Mouse (Mus musculus): ENCODE measurements around the gene Rpl31. TPM values are rescaled to one million over a fixed set of nuclear protein-coding genes. Genes with fewer than 3 reads are reported as not detected.

Rpl31 gene
- polyA plus RNA-seq, 1 experiment = 1,915 TPM

- Histone ChIP-seq H3K79me3 (ENCODE audit: low read depth) (no peaks in the 10 kb centered on the region), H3K79me2 (ENCODE audit: control insufficient read depth, insufficient read depth) (no peaks in the 10 kb centered on the region), H3K4me3 (ENCODE audit: insufficient read depth, poor library complexity, severe bottlenecking) (no peak overlapping the region), H3K36me3 (ENCODE audit: control insufficient read depth, insufficient read depth) (no peaks in the 10 kb centered on the region), H3K27me3 (ENCODE audit: control insufficient read depth, insufficient read depth, insufficient read length) (peaks cover 4% of the 10 kb centered on the region), H3ac (ENCODE audit: control insufficient read depth, insufficient read length, low read depth) (no peak overlapping the region)
- TF ChIP-seq CTCF (IDR thresholded peaks at IDR 0.05; ENCODE audit: control insufficient read depth, insufficient read depth, insufficient read length) = no peak
- no peak for TF ChIP-seq MAX (IDR thresholded peaks at IDR 0.05)
- TF ChIP-seq CEBPB (IDR thresholded peaks at IDR 0.05; ENCODE audit: low read depth) = no peak
- no peak for TF ChIP-seq USF1 (IDR thresholded peaks at IDR 0.05; ENCODE audit: low read depth)
- TF ChIP-seq MYOG (IDR thresholded peaks at IDR 0.05; ENCODE audit: control insufficient read depth, extremely low read depth, insufficient read length) = no peak
- TF ChIP-seq MYOD1 (IDR thresholded peaks at IDR 0.05; ENCODE audit: control insufficient read depth, insufficient read length, low read depth) = no peak
- TF ChIP-seq FOSL1 (IDR thresholded peaks at IDR 0.05; ENCODE audit: insufficient read depth, low read length, poor library complexity, severe bottlenecking) = no peak
Observed at GRCm38 (mm10) chr1:39339455-39339854, 28.2 kb upstream of the Rpl31 start.

GRCm38 (mm10) chr1:39340156-39340555, 27.5 kb upstream of the Rpl31 start:
- Histone ChIP-seq H3K36me3 (ENCODE audit: control insufficient read depth, insufficient read depth) (no peaks in the 10 kb centered on the region), H3K4me3 (ENCODE audit: insufficient read depth, poor library complexity, severe bottlenecking) (no peak overlapping the region), H3K79me2 (ENCODE audit: control insufficient read depth, insufficient read depth) (no peaks in the 10 kb centered on the region), H3ac (ENCODE audit: control insufficient read depth, insufficient read length, low read depth) (no peak overlapping the region), H3K79me3 (ENCODE audit: low read depth) (no peaks in the 10 kb centered on the region), H3K27me3 (ENCODE audit: control insufficient read depth, insufficient read depth, insufficient read length) (peaks cover 4% of the 10 kb centered on the region)
- TF ChIP-seq CTCF (IDR thresholded peaks at IDR 0.05; ENCODE audit: control insufficient read depth, insufficient read depth, insufficient read length) (no peak), MYOG (IDR thresholded peaks at IDR 0.05; ENCODE audit: control insufficient read depth, extremely low read depth, insufficient read length) (no peak), MAX (IDR thresholded peaks at IDR 0.05) (no peak), USF1 (IDR thresholded peaks at IDR 0.05; ENCODE audit: low read depth) (no peak), MYOD1 (IDR thresholded peaks at IDR 0.05; ENCODE audit: control insufficient read depth, insufficient read length, low read depth) (no peak)

- H3K27me3 ChIP-seq (ENCODE audit: control insufficient read depth, insufficient read depth, insufficient read length) = no peaks in the 10 kb centered on the region
- H3K79me3 ChIP-seq (ENCODE audit: low read depth) = no peaks in the 10 kb centered on the region
- no peak overlapping the region for H3ac ChIP-seq (ENCODE audit: control insufficient read depth, insufficient read length, low read depth)
- no peaks in the 10 kb centered on the region for H3K79me2 ChIP-seq (ENCODE audit: control insufficient read depth, insufficient read depth)
- H3K4me3 ChIP-seq (ENCODE audit: insufficient read depth, poor library complexity, severe bottlenecking) = no peak overlapping the region
- no peaks in the 10 kb centered on the region for H3K36me3 ChIP-seq (ENCODE audit: control insufficient read depth, insufficient read depth)
- peak; percentile 21 for TF ChIP-seq CTCF (IDR thresholded peaks at IDR 0.05; ENCODE audit: control insufficient read depth, insufficient read depth, insufficient read length)
- TF ChIP-seq FOSL1 (IDR thresholded peaks at IDR 0.05; ENCODE audit: insufficient read depth, low read length, poor library complexity, severe bottlenecking) = no peak
Observed at GRCm38 (mm10) chr1:39340647-39341046, 27.0 kb upstream of the Rpl31 start.

- Histone ChIP-seq H3K79me3 (ENCODE audit: low read depth) (no peaks in the 10 kb centered on the region), H3K79me2 (ENCODE audit: control insufficient read depth, insufficient read depth) (no peaks in the 10 kb centered on the region), H3K4me3 (ENCODE audit: insufficient read depth, poor library complexity, severe bottlenecking) (no peak overlapping the region), H3ac (ENCODE audit: control insufficient read depth, insufficient read length, low read depth) (no peak overlapping the region), H3K36me3 (ENCODE audit: control insufficient read depth, insufficient read depth) (no peaks in the 10 kb centered on the region), H3K27me3 (ENCODE audit: control insufficient read depth, insufficient read depth, insufficient read length) (no peaks in the 10 kb centered on the region)
- TF ChIP-seq MYOG (IDR thresholded peaks at IDR 0.05; ENCODE audit: control insufficient read depth, extremely low read depth, insufficient read length) (no peak), MAX (IDR thresholded peaks at IDR 0.05) (no peak), USF1 (IDR thresholded peaks at IDR 0.05; ENCODE audit: low read depth) (no peak), MYOD1 (IDR thresholded peaks at IDR 0.05; ENCODE audit: control insufficient read depth, insufficient read length, low read depth) (no peak)
Observed at GRCm38 (mm10) chr1:39341807-39342206, 25.8 kb upstream of the Rpl31 start.

- Histone ChIP-seq H3K79me2 (ENCODE audit: control insufficient read depth, insufficient read depth) (no peaks in the 10 kb centered on the region), H3K4me3 (ENCODE audit: insufficient read depth, poor library complexity, severe bottlenecking) (no peak overlapping the region), H3K36me3 (ENCODE audit: control insufficient read depth, insufficient read depth) (no peaks in the 10 kb centered on the region), H3K79me3 (ENCODE audit: low read depth) (no peaks in the 10 kb centered on the region), H3ac (ENCODE audit: control insufficient read depth, insufficient read length, low read depth) (no peak overlapping the region), H3K27me3 (ENCODE audit: control insufficient read depth, insufficient read depth, insufficient read length) (no peaks in the 10 kb centered on the region)
- TF ChIP-seq MAX (IDR thresholded peaks at IDR 0.05) (no peak), FOSL1 (IDR thresholded peaks at IDR 0.05; ENCODE audit: insufficient read depth, low read length, poor library complexity, severe bottlenecking) (no peak), MYOD1 (IDR thresholded peaks at IDR 0.05; ENCODE audit: control insufficient read depth, insufficient read length, low read depth) (no peak), MYOG (IDR thresholded peaks at IDR 0.05; ENCODE audit: control insufficient read depth, extremely low read depth, insufficient read length) (no peak), CTCF (IDR thresholded peaks at IDR 0.05; ENCODE audit: control insufficient read depth, insufficient read depth, insufficient read length) (no peak), USF1 (IDR thresholded peaks at IDR 0.05; ENCODE audit: low read depth) (no peak), CEBPB (IDR thresholded peaks at IDR 0.05; ENCODE audit: low read depth) (no peak)
Observed at GRCm38 (mm10) chr1:39343242-39343641, 24.4 kb upstream of the Rpl31 start.

- TF ChIP-seq MAX (IDR thresholded peaks at IDR 0.05) (no peak), MYOG (IDR thresholded peaks at IDR 0.05; ENCODE audit: control insufficient read depth, extremely low read depth, insufficient read length) (no peak), CEBPB (IDR thresholded peaks at IDR 0.05; ENCODE audit: low read depth) (no peak), FOSL1 (IDR thresholded peaks at IDR 0.05; ENCODE audit: insufficient read depth, low read length, poor library complexity, severe bottlenecking) (no peak), MYOD1 (IDR thresholded peaks at IDR 0.05; ENCODE audit: control insufficient read depth, insufficient read length, low read depth) (no peak), CTCF (IDR thresholded peaks at IDR 0.05; ENCODE audit: control insufficient read depth, insufficient read depth, insufficient read length) (no peak), USF1 (IDR thresholded peaks at IDR 0.05; ENCODE audit: low read depth) (no peak)
- H3ac ChIP-seq (ENCODE audit: control insufficient read depth, insufficient read length, low read depth) = no peak overlapping the region
- H3K27me3 ChIP-seq (ENCODE audit: control insufficient read depth, insufficient read depth, insufficient read length) = no peaks in the 10 kb centered on the region
- no peaks in the 10 kb centered on the region for H3K79me2 ChIP-seq (ENCODE audit: control insufficient read depth, insufficient read depth)
- H3K79me3 ChIP-seq (ENCODE audit: low read depth) = no peaks in the 10 kb centered on the region
- H3K36me3 ChIP-seq (ENCODE audit: control insufficient read depth, insufficient read depth) = no peaks in the 10 kb centered on the region
- no peak overlapping the region for H3K4me3 ChIP-seq (ENCODE audit: insufficient read depth, poor library complexity, severe bottlenecking)
Observed at GRCm38 (mm10) chr1:39344981-39345600, 22.6 kb upstream of the Rpl31 start.
